Mouse (Mus musculus) frontal cortex, postnatal 14 days (tissue): ENCODE data around the gene Nupr1l.
"Not testable (repeated sequence)": the region's sequence is repeated elsewhere in the genome, so short reads cannot be mapped to it uniquely, and the experiment has no call there.

Experiments used
- DNase-seq, 2 experiments: peaks; one replicate each; pipeline ENCODE4 v3.0.0; 2022; ENCODE audit warnings: low spot score in 2 of 2

The Nupr1l gene

DNA sequence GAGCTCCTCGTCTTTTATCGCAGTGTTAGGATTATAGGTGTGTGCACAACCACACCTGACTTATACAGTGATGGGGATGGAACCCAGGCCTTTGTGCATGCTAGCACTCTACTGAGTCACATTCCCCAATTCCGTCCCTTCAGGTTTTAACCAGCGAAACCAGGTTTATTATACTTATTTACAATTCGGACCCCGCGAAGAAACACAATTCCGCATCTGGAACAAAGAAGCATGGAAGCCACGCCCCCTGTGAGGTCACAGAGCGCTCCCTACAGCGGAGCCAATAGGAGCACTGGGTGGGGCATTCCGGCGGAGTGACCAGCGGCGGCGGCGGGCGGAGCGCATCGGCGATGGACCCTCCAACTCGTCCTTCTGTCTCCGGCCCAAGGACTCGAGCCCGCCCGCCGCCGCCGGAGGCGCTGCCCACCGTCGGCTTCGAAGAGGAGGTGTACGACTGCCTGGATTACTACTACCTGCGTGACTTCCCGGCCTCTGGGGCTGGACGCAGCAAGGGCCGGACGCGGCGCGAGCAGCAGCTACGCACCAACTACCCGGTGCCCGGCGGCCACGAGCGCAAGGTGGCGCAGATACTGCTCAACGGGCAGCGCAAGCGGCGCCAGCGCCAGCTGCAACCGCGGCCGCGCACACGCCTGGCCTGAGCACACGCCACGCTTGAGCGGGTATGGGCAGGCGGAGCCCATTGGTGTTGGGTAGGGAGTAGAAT is at the start of gene Nupr1l:
TSS of gene Nupr1l (plus strand) at position 299 of the 724 bp plus-strand sequence.
- peak; percentile 73 to 86 for DNase-seq

DNA sequence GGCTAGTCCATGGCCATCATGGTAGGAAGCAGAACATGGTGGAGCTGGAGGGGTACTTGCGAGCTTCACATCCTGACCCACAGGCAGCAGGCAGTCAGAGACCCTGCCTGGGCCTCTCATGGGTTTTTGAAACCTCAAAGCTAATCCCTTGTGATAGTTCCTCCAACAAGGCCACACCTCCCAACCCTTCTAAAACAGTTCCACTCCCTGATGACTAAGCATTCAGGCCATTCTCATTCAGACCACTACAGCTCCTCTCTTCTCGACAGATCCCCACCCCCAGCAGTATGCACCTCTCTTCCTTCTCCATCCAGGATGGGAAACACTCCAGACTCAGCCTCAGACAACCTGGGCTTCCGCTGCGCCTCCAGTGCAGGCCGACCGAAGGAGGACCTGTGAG is 46.0 kb upstream of the Nupr1l start:
- no peak for DNase-seq

DNA sequence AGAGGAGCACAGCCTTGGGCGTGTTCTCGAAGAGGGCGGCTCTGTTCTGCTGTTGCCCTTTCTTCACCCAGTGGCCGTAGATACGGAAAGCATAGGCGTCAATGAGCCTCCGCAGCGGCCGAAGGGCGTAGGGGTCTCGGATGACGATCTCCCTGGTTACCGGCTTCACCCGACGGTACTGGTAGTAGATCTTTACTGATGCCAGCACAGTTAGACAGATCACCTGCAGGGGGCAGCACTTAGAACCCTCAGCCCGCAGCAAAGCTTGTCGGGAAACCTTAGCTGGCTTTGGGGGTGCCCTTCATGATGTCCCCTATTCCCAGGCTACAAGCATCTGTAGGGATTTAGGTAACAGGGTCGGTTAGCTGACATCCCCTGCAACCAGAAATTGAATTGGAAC is 43.9 kb upstream of the Nupr1l start:
- peak in 1 of 2 experiments; percentile 36 for DNase-seq

DNA sequence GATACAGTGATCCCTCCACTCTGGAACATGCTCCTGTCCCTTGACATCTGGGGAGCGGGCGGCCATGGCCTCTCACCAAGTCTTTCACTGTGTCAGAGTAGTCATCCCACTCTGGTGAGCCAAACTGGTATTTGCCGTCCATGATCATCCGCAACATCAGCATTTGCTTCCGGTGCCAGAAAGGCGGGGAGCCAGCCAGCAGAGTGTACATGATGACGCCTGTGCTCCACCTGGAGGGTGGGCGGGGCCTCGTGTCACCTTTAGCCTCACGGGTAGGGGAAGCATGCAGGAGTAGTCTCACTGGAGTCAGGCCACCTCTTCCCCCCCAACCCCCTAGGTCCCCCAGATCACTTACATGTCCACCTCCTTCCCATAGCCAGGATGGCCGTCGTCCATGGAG is 42.5 kb upstream of the Nupr1l start:
- DNase-seq, result no peak

DNA sequence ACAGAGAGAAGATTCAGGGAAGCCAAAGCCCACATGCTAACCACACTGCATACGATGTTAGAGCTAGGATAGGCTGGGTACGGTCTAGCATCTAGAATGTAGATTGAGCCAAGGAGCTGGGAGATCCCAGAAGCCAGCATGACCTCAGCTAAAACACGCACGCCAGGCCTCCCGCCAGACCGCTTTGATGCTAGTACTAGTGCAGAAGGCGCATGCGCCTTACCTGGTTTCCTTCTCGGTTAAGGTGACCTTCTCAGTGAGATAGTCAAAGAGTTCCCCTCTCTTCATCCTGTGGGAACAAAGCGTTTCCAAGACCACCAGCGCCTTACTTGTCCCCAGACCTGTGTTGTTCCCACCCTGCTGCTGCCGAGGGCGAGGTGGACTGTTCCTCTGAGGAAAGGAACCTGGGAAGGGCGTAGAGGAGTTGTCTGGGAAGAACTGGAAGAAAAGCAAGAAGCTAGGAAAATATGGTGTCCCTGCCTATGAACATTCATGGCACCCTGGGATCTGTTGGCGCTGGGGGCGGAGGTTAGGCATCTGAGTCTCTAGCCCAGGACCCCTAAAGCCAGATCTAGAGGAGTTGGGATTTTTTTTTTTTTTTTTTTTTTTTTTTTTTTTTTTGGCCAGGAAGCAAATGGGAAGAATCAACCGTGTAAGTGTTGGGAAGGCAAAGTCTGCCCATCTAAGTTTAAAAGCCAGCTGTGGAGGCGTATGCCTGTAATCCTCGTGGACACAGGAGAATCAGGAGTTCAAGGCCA is 38.9 kb upstream of the Nupr1l start:
- DNase-seq, result no peak

DNA sequence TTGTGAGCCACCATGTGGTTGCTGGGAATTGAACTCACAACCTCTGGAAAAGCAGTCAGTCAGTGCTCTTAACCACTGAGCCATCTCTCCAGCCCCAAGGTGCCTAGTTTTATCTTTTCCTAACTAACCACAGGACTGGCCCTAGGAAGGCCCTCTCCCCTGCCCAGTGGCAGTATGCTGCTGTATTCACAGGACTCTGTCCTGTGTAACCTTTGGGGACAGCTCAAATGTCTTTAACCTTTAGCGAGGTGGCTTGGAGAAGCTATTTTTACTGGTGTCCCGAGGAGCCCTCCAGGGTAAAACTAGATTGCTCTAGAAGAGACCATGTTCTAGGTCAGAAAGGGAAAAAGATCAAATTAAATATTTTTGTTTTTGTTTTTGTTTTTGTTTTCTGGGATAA is 37.1 kb upstream of the Nupr1l start:
- DNase-seq, result no peak

DNA sequence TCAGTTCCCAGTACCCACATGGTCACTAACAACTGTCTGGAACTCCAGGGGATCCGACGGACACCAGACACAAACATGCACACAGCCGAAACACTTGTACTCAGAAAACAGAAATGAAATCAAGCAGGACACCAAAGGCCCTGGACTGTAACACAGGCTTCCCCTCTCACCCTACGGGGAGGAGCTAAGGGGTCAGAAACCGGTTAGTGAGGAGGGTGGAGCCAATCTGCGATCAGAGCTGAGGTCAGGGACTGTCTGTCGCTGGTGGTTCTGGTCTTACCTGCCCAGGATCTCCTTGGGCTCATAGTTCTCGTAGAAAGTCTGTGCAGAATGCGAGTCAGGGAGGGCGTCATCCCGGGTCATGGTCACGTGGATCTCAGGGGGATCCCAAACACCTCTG is 34.4 kb upstream of the Nupr1l start:
- no peak for DNase-seq

DNA sequence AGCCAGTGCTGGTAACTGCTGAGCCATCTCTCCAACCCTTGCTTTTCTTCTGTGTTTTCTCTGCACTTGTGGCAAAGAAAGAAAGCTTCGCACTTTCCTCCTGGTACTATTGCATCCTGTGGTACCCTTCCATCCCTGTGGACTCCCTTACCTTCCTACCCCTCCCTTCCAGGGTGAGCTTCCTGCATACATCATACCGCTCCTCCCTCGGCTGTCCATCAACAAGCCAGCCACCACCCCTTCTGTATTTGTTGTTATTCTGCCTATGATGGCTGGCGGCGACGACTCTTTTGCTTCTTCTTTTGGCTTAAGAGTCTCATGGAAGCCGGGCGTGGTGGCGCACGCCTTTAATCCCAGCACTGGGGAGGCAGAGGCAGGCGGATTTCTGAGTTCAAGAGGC is 33.2 kb upstream of the Nupr1l start:
- DNase-seq, result no peak

DNA sequence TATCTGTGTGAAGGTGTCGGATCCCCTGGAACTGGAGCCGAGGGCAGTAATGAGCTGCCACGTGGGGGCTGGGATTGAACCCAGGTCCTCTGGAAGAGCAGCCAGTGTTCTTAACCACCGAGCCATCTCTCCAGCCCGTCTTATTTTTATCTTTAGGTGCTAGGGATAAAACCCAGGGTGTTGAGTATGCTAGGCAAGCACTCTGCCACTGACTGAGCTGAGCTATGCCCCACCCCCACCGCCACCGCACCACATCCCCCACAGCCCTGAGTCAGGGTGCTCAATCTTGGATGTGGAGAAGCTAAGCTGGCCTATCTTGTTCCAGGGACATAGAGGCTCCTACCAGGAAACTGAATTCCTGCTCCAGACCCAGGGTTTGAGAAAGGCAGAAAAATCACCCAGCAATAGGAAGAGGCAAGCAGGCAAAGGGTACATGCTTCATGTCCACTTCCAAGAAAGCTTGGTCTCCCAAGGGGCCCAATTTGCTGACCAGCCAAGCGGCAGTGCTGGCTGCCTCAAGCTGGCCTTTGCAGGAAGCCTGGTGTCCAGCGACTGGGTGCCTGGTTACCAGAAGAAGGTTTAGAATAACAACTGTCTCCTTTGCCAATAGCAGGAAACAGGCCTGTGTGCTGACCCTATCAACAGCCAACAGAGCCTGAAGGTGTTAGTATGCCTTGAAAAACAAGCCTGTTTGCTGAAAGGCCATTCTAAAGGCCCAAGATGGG is 30.4 kb upstream of the Nupr1l start:
- peak; percentile 15 to 38 for DNase-seq

DNA sequence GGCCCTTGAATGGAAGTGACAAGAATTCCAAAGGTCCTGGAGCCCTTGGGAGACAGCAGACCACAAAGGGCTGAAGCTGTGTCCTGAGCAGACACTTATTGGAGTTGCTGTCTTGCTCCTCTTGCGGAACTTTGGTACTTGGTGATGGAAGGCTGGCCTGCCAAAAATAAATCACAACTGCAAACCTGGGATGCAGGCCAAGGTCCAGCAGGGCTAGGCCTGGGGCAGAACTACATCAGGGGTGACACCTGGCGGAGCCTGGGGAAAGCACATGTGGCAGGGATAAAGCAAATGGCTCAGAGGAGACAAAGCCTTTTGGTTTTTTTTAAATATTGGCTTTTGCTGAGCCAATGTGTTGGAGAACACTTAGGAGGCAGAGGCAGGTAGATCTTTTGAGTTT is 29.4 kb upstream of the Nupr1l start:
- DNase-seq, result peak; percentile 27 to 34

DNA sequence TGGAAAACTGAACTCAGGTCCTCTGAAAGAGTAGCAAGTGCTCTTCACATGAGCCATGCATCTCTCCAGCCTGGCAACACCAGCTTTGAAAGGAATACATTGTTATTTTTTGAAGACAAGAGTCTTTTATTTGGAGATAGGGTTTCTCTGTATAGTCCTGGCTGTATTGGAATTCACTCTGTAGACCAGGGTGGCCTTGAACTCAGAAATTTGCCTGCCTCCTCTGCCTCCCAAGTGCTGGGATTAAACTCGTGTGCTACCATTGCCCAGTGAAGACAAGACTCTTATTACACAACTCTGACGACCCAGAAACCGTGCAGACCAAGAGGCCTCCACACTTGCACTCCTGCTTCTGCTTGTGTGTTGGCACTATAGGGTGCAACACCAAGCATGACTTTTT is 28.5 kb upstream of the Nupr1l start:
- no peak for DNase-seq

DNA sequence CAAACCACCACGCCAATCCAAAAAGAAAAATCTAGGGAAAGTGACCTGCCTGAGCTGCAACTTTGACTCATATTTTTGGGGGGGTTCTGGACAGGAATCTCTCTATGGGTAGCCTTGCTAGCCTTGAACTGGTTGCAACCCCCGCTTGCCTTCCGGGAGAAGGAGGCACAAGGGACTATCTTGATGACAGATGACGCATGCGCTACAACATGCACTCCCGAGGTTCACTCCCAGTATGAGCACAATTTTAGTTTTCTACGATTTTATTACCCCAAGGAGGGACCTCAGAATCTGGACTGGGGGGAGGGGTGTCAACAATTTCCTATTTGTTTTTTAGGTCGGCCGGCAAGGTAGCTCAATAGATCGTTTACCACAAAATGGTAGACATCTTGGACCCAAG is 22.1 kb upstream of the Nupr1l start:
- no peak for DNase-seq

DNA sequence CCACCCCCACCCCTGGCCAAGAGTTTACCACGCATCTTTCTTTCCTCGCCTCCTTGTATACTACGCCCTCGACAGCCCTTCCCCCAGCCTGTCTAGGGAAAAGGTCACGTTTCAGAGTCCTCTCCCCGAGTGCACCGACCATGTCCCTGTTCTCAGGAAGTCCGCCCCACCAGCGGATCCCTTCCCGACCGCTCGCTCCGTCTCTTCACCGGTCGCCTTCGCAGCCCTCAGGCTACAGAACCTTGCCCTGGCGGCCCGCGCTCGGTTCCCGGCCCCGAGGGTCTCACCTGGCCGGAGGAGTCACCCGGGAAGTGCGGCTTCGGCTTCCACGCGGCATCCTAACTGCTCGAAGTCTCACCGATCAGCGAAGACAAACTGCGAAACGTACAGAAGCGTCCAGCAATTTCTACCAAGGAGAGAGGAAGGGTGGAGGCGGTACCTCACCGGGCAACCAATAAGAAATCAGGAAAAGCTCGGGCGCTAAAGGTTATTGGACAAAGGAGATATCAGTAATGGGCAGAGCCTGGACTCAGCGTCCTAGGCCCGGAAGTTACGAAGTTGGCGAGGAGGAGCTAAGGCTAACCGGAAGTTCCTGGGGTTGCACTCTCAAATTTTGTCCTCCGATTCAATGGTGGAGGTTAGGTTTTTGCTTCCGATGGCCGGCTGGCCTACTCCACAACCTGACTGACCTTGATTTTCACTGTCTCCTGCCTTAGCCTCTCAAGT is 21.3 kb upstream of the Nupr1l start, which contains the start of gene Chchd2:
TSS of gene Chchd2 (minus strand) at position 560 of the 726 bp plus-strand sequence.
- peak; percentile 89 to 95 for DNase-seq

DNA sequence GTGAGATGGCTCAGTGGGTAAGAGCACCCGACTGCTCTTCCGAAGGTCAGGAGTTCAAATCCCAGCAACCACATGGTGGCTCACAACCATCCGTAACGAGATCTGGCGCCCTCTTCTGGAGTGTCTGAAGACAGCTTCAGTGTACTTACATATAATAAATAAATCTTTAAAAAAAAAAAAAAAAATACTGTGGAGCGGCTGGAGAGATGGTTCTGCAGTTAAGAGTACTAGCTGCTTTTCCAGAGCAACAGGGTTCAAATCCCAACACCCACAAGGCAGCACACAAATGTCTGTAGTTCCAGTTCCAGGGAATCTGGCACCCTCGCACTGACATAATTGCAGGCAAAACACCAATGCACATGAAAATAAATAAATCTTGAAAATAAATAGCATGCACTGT is 17.9 kb upstream of the Nupr1l start:
- not testable (repeated sequence) for DNase-seq

DNA sequence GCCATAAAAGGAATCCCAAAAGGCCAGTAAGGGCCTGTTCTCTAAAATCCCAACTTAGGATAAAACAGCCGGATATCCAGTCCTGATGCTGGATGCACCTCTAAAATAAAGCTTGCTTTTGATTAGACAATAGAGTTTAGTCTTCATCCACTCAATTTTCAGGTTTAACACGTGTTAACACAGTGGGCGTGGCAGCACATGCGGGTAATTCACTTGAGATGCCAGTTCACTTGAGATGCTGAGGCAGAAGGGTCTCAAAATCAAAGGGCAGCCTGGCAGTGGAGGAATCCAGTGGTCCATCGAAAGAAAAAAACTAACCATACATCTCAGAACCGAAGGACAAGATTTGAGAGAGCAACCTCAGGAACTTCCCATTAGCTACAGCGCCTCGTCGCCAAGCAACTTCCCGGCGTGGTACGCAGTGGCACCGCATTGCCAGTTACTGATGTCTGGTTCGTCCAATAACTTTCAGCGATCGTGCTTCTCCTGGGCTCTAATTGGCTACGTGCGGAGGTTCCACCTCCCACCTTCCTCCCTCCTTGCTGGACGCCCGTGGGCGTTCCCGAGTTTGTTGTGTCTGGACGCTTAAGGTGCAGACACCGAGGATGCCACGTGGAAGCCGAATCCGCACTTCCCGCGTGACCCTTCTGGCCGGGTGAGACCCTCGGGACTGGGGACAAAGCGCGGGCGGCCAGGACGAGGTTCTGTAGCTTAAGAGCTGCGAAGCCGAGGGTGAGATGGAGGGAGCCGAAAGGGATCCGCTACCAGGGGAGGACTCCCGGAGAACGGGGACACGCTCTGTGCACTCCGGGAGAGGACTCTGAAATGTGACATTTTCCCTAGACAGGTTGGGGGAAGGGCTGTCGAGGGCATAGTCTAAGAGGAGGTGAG is 12.9 kb upstream of the Nupr1l start, which contains the start of gene Zbed5:
TSS of gene Zbed5 (plus strand) at position 526 of the 891 bp plus-strand sequence.
- DNase-seq, result peak; percentile 82 to 86

DNA sequence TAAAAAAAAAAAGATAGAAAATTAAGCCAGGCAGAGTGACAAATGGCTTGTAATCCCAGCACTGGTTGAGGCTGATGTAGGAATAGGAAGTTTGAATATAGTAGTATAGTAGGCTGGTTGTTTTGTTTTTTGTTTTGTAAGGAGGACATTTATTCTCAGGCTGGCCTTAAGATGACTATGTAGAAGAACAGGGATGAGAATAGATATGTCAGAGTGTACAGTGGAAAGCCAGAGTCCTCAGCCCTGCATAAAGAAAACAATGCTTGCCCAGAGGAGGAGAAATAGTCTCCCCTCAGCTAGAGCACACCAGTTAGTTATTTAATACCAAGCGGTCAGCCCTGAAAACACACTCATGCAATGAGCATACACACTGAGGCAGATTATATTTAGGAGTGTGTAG is 9.9 kb upstream of the Nupr1l start, which contains the start of gene Phkg1:
TSS of gene Phkg1 (minus strand) at position 101 of the 400 bp plus-strand sequence.
- no peak for DNase-seq

DNA sequence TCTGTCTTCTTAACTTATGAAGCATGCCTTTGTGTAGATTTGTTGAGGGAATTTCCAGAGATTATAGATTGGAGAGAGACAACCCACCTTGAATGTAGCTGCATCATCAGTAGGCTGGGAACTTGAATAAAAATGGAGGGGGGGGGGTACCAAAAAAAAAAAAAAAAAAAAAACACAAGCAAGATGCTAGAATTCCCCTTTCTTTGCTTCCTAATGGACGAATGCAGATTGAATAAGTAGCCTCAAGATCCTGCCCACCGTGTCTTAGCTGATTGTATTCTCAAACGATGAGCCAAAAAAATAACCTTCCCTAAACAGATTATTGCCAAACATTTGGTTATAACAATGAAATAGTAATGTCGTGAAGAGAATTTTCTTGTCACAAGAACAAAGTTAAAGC is 565 bp upstream of the Nupr1l start:
- no peak for DNase-seq

DNA sequence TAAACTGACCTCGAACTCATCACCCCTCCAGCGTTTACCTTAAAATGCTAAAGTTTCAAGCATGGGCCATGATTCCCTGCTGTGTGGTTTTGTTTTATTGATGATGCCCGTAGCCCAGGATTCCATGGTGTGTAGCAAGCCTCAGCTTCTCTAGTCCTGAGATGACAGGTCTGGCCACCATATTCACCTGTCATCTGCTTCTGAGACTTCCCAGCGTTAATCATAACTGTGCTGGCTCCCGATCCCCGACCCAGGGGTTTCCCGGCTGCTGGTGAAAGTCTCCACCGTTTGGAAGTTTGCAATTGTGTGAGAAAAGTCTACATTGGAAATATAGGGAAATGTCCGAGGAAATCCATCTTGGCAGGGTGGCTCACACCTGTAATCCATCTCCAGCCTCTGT is 807 bp downstream of the Nupr1l start:
- no peak for DNase-seq

DNA sequence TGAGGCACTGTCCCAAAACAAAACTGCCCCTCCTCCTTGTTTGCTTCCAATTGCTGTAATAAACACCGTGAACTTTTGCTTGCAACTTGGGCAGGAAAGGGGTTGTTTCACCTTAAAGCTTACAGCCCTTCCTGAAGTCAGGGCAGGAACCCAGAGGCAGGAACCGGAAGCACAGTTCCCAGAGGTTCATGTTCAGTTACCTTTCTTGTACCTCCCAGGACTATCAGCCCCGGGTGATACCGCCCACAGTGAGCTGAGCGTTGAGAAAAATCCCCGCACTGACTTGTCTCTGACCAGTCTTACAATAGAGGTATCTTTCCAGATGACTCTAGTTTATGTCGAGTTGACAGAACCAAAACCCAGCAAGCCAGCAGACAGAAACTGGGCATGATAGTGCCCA is 1.3 kb downstream of the Nupr1l start:
- DNase-seq, result no peak

DNA sequence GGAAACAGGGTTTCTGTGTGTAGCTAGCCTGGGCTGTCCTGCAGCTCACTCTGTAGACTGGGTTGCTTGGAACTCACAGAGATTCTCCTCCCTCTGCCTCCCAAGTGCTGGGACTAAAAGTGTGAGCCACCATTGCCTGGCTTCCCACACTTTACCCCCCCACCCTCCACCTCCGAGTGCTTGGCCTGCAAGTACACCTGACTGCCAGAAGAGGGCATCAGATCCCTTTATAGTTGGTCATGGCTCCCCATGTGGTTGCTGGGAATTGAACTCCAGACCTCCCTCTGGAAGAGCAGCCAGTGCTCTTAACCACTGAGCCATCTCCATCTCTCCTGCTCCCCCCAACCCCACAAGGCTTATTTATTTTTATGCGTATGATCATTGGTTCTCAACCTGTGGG is 5.7 kb downstream of the Nupr1l start:
- no peak for DNase-seq

DNA sequence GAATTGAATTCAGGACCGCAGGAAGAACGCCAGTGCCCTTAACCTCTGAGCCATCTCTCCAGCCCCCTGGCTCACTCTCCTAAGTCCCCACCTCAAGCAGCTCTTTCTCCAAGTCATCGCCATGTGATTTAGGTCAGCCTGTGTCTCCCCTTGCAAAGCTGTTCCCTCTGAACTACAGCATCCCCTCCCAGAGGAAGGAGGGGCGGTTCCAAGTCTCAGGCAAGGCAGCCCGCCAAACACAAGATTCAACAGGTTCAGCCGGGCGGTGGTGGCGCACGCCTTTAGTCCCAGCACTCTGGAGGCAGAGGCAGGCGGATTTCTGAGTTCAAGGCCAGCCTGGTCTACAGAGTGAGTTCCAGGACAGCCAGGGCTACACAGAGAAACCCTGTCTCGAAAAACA is 7.2 kb downstream of the Nupr1l start:
- DNase-seq, result not testable (repeated sequence)
